Mouse (Mus musculus): ENCODE measurements around the gene Lats2. TPM values are rescaled to one million over a fixed set of nuclear protein-coding genes. Genes with fewer than 3 reads are reported as not detected.

The Lats2 gene
- polyA plus RNA-seq, 1 experiment from 2014 or later, result 21.3 TPM

GRCm38 (mm10) chr14:57730527-57730926 lies 27.7 kb downstream of the Lats2 start:
- no peak overlapping the region for H3K4me3 ChIP-seq
- 35% methylated on average over 9 of the region's 9 CpGs for WGBS
- peak overlapping the region; percentile 55 for H3K27ac ChIP-seq
- peak overlapping the region; percentile 13; the same call in 1 of the 2 replicates for H3K9ac ChIP-seq
- ATAC-seq (ENCODE audit: low FRiP score), result peak; percentile 64
- H3K36me3 ChIP-seq, result 0 out of 2 replicates have a peak, but pooled peaks cover 4% of the 10 kb centered on the region
- H3K4me2 ChIP-seq (replicated peaks), result no peak overlapping the region
- no peaks in the 10 kb centered on the region for H3K27me3 ChIP-seq
- H3K9me3 ChIP-seq (replicated peaks), result no peaks in the 10 kb centered on the region
- H3K4me1 ChIP-seq, result peaks cover 31% of the 10 kb centered on the region

- Histone ChIP-seq H3K4me1 (peaks cover 31% of the 10 kb centered on the region), H3K9ac (peak overlapping the region; percentile 13; the same call in 1 of the 2 replicates), H3K27ac (peak overlapping the region; percentile 55), H3K4me2 (replicated peaks) (no peak overlapping the region), H3K27me3 (no peaks in the 10 kb centered on the region), H3K9me3 (replicated peaks) (no peaks in the 10 kb centered on the region), H3K36me3 (0 out of 2 replicates have a peak, but pooled peaks cover 9% of the 10 kb centered on the region), H3K4me3 (no peak overlapping the region)
- peak; percentile 41; the same call in 1 of the 2 replicates for ATAC-seq (ENCODE audit: low FRiP score)
- 50% methylated on average over 5 of the region's 5 CpGs for WGBS
These were observed 28.2 kb downstream of the Lats2 start for GRCm38 (mm10) chr14:57729975-57730499.

- no peaks in the 10 kb centered on the region for H3K9me3 ChIP-seq (replicated peaks)
- 0 out of 2 replicates have a peak, but pooled peaks cover 12% of the 10 kb centered on the region for H3K36me3 ChIP-seq
- no peak for ATAC-seq (ENCODE audit: low FRiP score)
- H3K4me3 ChIP-seq, result no peak overlapping the region
- no peak overlapping the region for H3K27ac ChIP-seq
- H3K4me2 ChIP-seq (replicated peaks), result no peak overlapping the region
- H3K27me3 ChIP-seq, result no peaks in the 10 kb centered on the region
- no peak overlapping the region for H3K9ac ChIP-seq
- peaks cover 31% of the 10 kb centered on the region for H3K4me1 ChIP-seq
- 81% methylated on average over 8 of the region's 8 CpGs for WGBS
These were observed 28.8 kb downstream of the Lats2 start for GRCm38 (mm10) chr14:57729364-57729763.

- Histone ChIP-seq H3K4me2 (replicated peaks) (no peak overlapping the region), H3K9me3 (replicated peaks) (no peaks in the 10 kb centered on the region), H3K27ac (no peak overlapping the region), H3K36me3 (peaks cover 22% of the 10 kb centered on the region; the same call in 1 of the 2 replicates), H3K4me1 (peaks cover 17% of the 10 kb centered on the region), H3K4me3 (no peak overlapping the region), H3K27me3 (no peaks in the 10 kb centered on the region), H3K9ac (no peak overlapping the region)
- no peak for ATAC-seq (ENCODE audit: low FRiP score)
- WGBS, result 84% methylated on average over 8 of the region's 8 CpGs
These were observed 32.0 kb downstream of the Lats2 start for GRCm38 (mm10) chr14:57726172-57726571.

DNA sequence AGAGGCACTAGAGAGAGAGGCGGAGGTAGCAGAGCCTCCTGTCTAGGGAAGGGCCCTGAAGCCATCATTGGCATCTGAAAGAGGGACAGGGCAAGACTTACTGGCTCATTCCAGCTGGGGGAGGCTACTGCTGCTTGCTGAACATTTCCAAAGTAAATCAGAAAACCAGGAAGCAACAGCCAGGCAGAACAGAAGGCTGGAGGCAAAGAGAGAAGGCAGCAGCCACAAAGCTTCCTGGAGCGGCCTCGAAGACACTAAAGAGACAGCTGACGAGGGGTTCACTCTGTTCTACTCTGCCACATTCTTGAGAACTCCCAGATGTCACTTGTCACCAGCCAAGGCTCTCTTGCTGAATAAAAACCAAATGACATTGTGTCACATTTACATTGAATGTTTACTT lies 33.7 kb downstream of the Lats2 start:
- Histone ChIP-seq H3K4me1 (no peaks in the 10 kb centered on the region), H3K27me3 (no peaks in the 10 kb centered on the region), H3K27ac (no peak overlapping the region), H3K4me3 (no peak overlapping the region), H3K4me2 (replicated peaks) (no peak overlapping the region), H3K9ac (no peak overlapping the region), H3K9me3 (replicated peaks) (no peaks in the 10 kb centered on the region), H3K36me3 (peaks cover 22% of the 10 kb centered on the region; the same call in 1 of the 2 replicates)
- WGBS, result 84% methylated on average over 4 of the region's 4 CpGs
- ATAC-seq (ENCODE audit: low FRiP score), result no peak

- peaks cover 7% of the 10 kb centered on the region; the same call in 1 of the 2 replicates for H3K36me3 ChIP-seq
- no peaks in the 10 kb centered on the region for H3K27me3 ChIP-seq
- no peak overlapping the region for H3K27ac ChIP-seq
- H3K4me1 ChIP-seq, result no peaks in the 10 kb centered on the region
- no peak for ATAC-seq (ENCODE audit: low FRiP score)
- H3K9me3 ChIP-seq (replicated peaks), result no peaks in the 10 kb centered on the region
- H3K9ac ChIP-seq, result no peak overlapping the region
- H3K4me2 ChIP-seq (replicated peaks), result no peak overlapping the region
- H3K4me3 ChIP-seq, result no peak overlapping the region
- WGBS, result 83% methylated on average over 4 of the region's 4 CpGs
These were observed 39.9 kb downstream of the Lats2 start for GRCm38 (mm10) chr14:57718245-57718644.

GRCm38 (mm10) chr14:57716601-57717245 lies 41.5 kb downstream of the Lats2 start:
- WGBS, result 46% methylated on average over 4 of the region's 4 CpGs
- H3K4me2 ChIP-seq (replicated peaks), result no peak overlapping the region
- H3K27ac ChIP-seq, result no peak overlapping the region
- ATAC-seq (ENCODE audit: low FRiP score), result no peak
- H3K9me3 ChIP-seq (replicated peaks), result no peaks in the 10 kb centered on the region
- no peak overlapping the region for H3K9ac ChIP-seq
- no peaks in the 10 kb centered on the region for H3K4me1 ChIP-seq
- H3K36me3 ChIP-seq, result no peaks in the 10 kb centered on the region
- no peak overlapping the region for H3K4me3 ChIP-seq
- H3K27me3 ChIP-seq, result no peaks in the 10 kb centered on the region

DNA sequence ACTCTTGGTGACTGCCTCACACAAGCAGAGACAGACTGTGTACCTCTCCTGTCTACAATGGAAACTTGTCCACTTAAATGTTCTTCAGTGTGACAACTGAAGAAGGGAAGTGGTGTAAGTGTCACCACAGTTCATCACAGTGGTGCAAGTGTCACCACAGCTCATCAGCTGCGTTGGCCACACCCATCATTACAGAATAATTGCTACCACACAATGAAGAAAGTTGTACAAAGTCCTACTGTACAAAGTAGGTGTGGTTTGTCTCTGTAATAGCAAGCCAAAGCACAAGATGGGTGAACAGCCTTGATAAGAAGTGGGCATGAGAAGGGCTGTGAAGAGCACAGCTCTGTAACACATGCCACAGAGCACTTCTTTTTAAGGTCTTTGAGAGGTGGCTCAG lies 45.3 kb downstream of the Lats2 start:
- H3K4me3 ChIP-seq, result no peak overlapping the region
- no peak overlapping the region for H3K4me2 ChIP-seq (replicated peaks)
- H3K4me1 ChIP-seq, result peaks cover 12% of the 10 kb centered on the region
- H3K27ac ChIP-seq, result no peak overlapping the region
- ATAC-seq (ENCODE audit: low FRiP score), result no peak
- no peaks in the 10 kb centered on the region for H3K27me3 ChIP-seq
- no peaks in the 10 kb centered on the region for H3K36me3 ChIP-seq
- no peak overlapping the region for H3K9ac ChIP-seq
- WGBS, result 94% methylated on average over 1 of the region's 1 CpGs
- H3K9me3 ChIP-seq (replicated peaks), result no peaks in the 10 kb centered on the region

DNA sequence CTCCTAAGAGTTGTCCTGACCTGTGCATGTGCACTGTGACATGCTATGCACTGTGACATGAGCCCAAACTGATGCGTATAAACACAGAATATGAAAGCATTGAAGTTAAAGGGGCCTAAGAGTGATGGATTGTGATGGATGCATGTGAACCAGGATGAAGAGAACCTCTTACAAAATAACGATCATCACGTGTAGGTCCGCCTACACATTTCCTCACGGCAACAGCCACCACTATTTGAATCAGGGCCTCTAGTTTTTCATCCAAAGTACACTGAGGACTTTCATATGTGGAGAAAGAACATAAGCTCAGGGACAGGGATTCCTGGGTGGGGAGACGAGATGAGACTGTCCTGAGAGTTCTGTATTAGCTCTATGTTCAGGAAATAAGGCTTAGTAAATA lies 47.1 kb downstream of the Lats2 start:
- Histone ChIP-seq H3K36me3 (no peaks in the 10 kb centered on the region), H3K27ac (no peak overlapping the region), H3K27me3 (no peaks in the 10 kb centered on the region), H3K4me1 (peaks cover 21% of the 10 kb centered on the region), H3K9me3 (replicated peaks) (no peaks in the 10 kb centered on the region), H3K4me3 (no peak overlapping the region), H3K4me2 (replicated peaks) (no peak overlapping the region), H3K9ac (no peak overlapping the region)
- 94% methylated on average over 6 of the region's 6 CpGs for WGBS
- ATAC-seq (ENCODE audit: low FRiP score), result no peak

DNA sequence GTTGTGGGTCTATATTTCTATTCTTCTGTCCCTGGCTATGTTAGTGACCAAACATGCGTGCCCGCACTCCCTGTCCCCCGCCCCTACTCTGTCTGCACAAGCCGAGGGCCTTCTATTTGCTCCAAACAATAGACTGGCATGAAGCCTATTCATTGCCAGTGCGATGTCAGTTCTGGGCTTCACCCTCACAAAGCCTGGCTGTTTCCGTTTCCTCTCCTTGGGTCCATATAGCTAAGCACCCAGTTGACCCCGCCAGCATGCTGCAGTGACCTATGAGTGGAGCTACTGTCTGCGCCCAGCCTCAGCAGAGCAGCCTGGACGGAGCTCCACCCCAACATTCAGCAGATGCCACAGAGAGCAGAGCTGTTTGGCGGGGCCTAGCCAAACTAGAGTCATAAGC lies 49.0 kb downstream of the Lats2 start:
- H3K9me3 ChIP-seq (replicated peaks), result no peaks in the 10 kb centered on the region
- no peak overlapping the region for H3K4me3 ChIP-seq
- peaks cover 21% of the 10 kb centered on the region for H3K4me1 ChIP-seq
- H3K4me2 ChIP-seq (replicated peaks), result no peak overlapping the region
- H3K9ac ChIP-seq, result no peak overlapping the region
- H3K27me3 ChIP-seq, result no peaks in the 10 kb centered on the region
- H3K27ac ChIP-seq, result no peak overlapping the region
- no peaks in the 10 kb centered on the region for H3K36me3 ChIP-seq
- ATAC-seq (ENCODE audit: low FRiP score), result peak; percentile 62
- WGBS, result 31% methylated on average over 10 of the region's 10 CpGs

DNA sequence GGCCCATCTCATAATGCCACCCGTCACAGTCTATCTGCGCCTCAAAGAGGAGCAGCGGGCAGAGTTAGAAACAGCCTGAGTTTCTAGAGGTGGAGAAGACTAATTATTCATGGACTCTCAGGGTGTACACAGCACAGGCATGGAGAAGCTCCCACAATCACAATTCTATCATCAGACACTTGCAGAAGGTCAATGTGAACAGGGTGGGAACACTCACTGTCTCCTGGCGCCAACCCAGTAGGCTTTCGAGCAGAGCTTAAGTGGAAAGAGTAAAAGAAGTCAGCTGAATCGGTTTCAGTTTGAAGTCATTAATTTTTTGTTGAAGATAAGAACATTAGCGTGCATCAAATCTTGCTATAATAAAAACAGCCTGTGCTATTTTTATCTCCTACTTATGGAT lies 49.6 kb downstream of the Lats2 start:
- Histone ChIP-seq H3K27me3 (no peaks in the 10 kb centered on the region), H3K9me3 (replicated peaks) (no peaks in the 10 kb centered on the region), H3K4me2 (replicated peaks) (no peak overlapping the region), H3K36me3 (no peaks in the 10 kb centered on the region), H3K27ac (no peak overlapping the region), H3K9ac (no peak overlapping the region), H3K4me3 (no peak overlapping the region), H3K4me1 (peaks cover 21% of the 10 kb centered on the region)
- WGBS, result 85% methylated on average over 7 of the region's 7 CpGs
- ATAC-seq (ENCODE audit: low FRiP score), result no peak

- Histone ChIP-seq H3K4me3 (no peak overlapping the region), H3K9me3 (replicated peaks) (no peaks in the 10 kb centered on the region), H3K4me1 (peaks cover 21% of the 10 kb centered on the region), H3K27me3 (no peaks in the 10 kb centered on the region), H3K9ac (peak overlapping the region; percentile 23; the same call in 1 of the 2 replicates), H3K4me2 (replicated peaks) (peak overlapping the region; percentile 9; the same call in 1 of the 2 replicates), H3K27ac (peak overlapping the region; percentile 41), H3K36me3 (0 out of 2 replicates have a peak, but pooled peaks cover 2% of the 10 kb centered on the region)
- no peak for ATAC-seq (ENCODE audit: low FRiP score)
- WGBS, result 44% methylated on average over 18 of the region's 18 CpGs
These were observed 50.9 kb downstream of the Lats2 start for GRCm38 (mm10) chr14:57707100-57707893.
